Mouse (Mus musculus) kidney, embryonic 15.5 days (tissue): ENCODE measurements at regions not wholly inside any gene's neighbourhood (a gene's known extent, or its start where the extent isn't known, plus 50 kb on each side); places are given as distances from the start of the nearest gene placed in this dataset.
A peak's percentile ranks its signal among the peaks of the same experiment; 100 is the strongest.

ENCODE experiments used
- ATAC-seq: fragments of 200-750 bp; cut with Nextera tagmentation; replicated peaks from 2 replicates; pipeline ENCODE4 v1.8.0; 2017; ENCODE audit warnings: moderate TSS enrichment; ENCODE audit not compliant: low FRiP score
- H3K27ac ChIP-seq: fragments of 300-500 bp; sonication (generic); 2 replicates; pipeline ENCODE4 v1.5.1; 2015; ENCODE audit warnings: mild to moderate bottlenecking, inconsistent platforms
- H3K27me3 ChIP-seq: fragments of 300-500 bp; sonication (generic); 2 replicates; pipeline ENCODE4 v1.6.1; 2015; ENCODE audit warnings: inconsistent platforms
- H3K36me3 ChIP-seq: fragments of 300-500 bp; sonication (generic); 2 replicates; pipeline ENCODE4 v1.6.1; 2015; ENCODE audit warnings: inconsistent platforms
- H3K4me1 ChIP-seq: fragments of 300-500 bp; sonication (generic); 2 replicates; pipeline ENCODE4 v1.6.1; 2015; ENCODE audit warnings: inconsistent platforms
- H3K4me2 ChIP-seq: fragments of 300-500 bp; sonication (generic); 2 replicates; pipeline ENCODE4 v1.6.1; 2015; ENCODE audit warnings: moderate library complexity, mild to moderate bottlenecking, inconsistent platforms
- H3K4me3 ChIP-seq: fragments of 300-500 bp; sonication (generic); replicated peaks from 2 replicates; pipeline ENCODE4 v1.5.1; 2015; ENCODE audit warnings: mild to moderate bottlenecking, inconsistent platforms
- H3K9ac ChIP-seq: fragments of 300-500 bp; sonication (generic); 2 replicates; pipeline ENCODE4 v1.6.1; 2015; ENCODE audit warnings: mild to moderate bottlenecking, inconsistent platforms
- H3K9me3 ChIP-seq: fragments of 300-500 bp; sonication (generic); replicated peaks from 2 replicates; pipeline ENCODE4 v1.6.1; 2016; ENCODE audit warnings: inconsistent platforms
- WGBS: fragments of 180-500 bp; shearing (Covaris S2); methylation state at CpG from one replicate; pipeline ENCODE4 v1.1.7; 2015; ENCODE audit warnings: mixed read lengths; 5-methylcytosine and 5-hydroxymethylcytosine counted together

DNA sequence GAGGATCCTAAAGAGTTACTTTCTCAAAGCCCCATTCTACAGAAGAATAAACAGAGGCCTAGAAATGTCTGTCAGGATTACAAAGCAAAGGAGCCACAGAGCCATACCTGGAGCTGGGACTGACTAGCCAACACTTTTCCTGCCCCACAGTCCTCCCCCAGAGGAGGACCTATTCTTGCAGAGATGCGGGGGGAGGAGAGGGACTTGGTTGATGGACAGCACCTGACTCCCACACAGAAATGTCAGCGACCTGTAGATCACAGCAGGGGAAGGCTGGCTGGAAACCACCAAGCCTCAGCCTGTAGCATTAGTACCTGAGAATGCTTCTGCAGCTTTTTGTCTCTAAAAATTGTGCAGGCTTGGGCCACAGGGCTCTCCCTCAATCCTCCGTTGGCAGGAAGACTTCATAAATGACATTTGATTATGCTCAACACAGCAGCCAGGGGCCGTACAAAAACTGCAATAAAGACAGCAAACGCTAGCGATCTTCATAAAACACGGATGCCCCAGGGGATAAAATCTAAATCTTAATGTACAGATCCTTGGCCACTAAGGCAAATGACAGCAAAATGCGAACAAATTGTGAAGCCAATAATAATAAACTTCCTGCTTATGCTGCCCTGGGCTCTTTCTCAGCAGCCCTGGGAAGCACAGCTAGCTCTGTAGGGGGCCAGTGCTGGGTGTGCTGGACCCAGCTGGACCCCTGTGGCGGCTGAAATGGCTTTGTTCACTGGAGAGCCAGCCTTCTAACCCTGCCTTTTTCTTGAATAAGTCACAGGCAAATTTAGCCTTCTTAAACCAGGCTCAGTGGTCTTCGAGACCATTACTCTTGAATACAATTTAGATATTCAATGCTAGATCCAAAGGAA is 489.4 kb upstream of the Camk1g start:
- no peaks in the 10 kb centered on the region for H3K27me3 ChIP-seq
- no peak overlapping the region for H3K4me3 ChIP-seq
- no peaks in the 10 kb centered on the region for H3K9me3 ChIP-seq
- H3K9ac ChIP-seq: no peak overlapping the region
- H3K27ac ChIP-seq: peak overlapping the region; percentile 69
- 34% methylated on average over 10 of the region's 10 CpGs for WGBS
- peaks cover 30% of the 10 kb centered on the region for H3K4me1 ChIP-seq
- H3K4me2 ChIP-seq: no peak overlapping the region
- no peaks in the 10 kb centered on the region for H3K36me3 ChIP-seq
- peak; percentile 78 for ATAC-seq

DNA sequence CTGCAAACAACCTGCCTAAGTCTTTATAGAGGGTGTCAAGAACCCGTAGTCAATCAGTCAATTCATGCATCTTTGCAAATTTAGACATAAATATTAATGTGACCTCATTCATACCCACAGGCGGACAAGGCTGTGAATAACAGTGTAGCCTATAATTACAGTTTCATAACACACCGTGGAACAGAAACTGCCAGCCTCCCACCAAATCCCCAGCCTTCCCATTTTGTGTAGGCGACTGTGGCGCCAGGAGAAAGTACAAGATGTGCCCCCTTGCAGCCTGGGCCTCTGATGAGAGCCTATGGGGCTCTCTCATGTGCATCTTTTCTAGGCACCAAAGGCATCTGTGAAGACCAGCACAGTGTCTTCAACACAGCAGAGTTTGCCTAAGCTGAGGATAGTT is 477.8 kb upstream of the Camk1g start:
- H3K9me3 ChIP-seq: no peaks in the 10 kb centered on the region
- no peak overlapping the region for H3K4me3 ChIP-seq
- H3K4me1 ChIP-seq: peaks cover 12% of the 10 kb centered on the region
- no peaks in the 10 kb centered on the region for H3K36me3 ChIP-seq
- no peak overlapping the region for H3K27ac ChIP-seq
- ATAC-seq: no peak
- no peak overlapping the region for H3K4me2 ChIP-seq
- 84% methylated on average over 5 of the region's 5 CpGs for WGBS
- no peak overlapping the region for H3K9ac ChIP-seq
- no peaks in the 10 kb centered on the region for H3K27me3 ChIP-seq

DNA sequence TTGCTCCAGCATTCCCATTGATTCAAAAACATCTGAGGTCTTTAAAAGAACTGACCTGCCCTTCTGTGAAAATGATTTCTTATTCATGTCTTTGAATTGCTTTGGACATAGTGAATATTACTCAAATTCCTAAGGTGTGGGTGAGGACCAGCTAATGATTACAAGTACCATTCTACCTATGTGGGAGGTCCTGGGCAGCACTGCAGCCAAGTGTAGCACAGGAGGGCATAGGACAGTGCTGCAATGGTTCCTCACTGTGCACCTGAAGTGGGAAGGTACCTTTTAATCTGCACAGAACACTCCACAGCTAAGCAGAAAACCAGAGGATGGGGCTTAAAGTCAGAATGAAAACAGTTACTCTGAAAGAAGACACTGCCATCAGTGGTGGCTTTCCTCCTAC is 474.8 kb upstream of the Camk1g start:
- peak; percentile 87 for ATAC-seq
- H3K36me3 ChIP-seq: no peaks in the 10 kb centered on the region
- H3K9me3 ChIP-seq: no peaks in the 10 kb centered on the region
- no peak overlapping the region for H3K4me3 ChIP-seq
- no peak overlapping the region for H3K4me2 ChIP-seq
- no peak overlapping the region for H3K27ac ChIP-seq
- no peaks in the 10 kb centered on the region for H3K27me3 ChIP-seq
- no peak overlapping the region for H3K9ac ChIP-seq
- H3K4me1 ChIP-seq: peaks cover 12% of the 10 kb centered on the region

DNA sequence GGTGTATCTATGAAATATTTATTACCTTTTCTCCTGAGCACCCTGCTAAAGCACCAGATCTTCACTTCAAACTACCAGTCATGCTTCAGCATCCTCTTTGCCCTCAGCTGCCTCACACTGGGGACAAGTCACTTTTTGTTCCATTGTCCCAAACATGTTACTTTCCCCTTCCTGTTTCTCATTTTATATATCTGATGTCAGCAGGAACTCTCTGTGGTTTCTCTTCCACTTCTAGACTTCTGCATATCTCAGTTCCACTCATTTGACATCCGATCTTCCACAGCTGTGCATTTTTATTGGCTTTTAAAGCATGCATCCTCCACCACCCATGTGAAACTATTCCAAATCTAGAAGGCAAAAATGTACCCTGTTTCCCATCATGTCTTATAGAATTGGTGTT is 474.4 kb upstream of the Camk1g start:
- Histone ChIP-seq H3K4me2 (no peak overlapping the region), H3K27me3 (no peaks in the 10 kb centered on the region)
- 46% methylated on average over 1 of the region's 1 CpGs for WGBS

DNA sequence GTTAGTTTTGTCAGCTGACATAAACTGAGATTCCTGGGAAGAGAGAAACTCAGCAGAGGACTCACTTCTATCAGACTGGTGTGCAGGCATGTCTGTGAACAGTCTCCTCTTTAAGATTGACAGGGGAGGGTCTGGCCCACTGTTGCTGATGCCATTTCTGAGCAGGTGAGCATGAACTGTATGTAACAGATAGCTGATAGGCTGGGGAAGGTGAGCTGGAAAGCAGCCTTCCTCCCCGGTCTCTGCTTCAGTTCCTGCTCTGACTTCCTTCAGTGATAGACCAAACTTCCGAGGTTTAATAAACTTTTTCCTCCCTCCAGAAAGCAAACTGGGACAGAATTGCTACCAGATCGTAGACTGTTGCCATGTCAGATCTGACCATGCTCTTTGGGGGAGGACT is 430.9 kb upstream of the Camk1g start:
- no peaks in the 10 kb centered on the region for H3K4me1 ChIP-seq
- H3K4me3 ChIP-seq: no peak overlapping the region
- no peaks in the 10 kb centered on the region for H3K36me3 ChIP-seq
- H3K27me3 ChIP-seq: no peaks in the 10 kb centered on the region
- H3K9me3 ChIP-seq: no peaks in the 10 kb centered on the region
- WGBS: 73% methylated on average over 3 of the region's 3 CpGs
- H3K4me2 ChIP-seq: no peak overlapping the region
- H3K9ac ChIP-seq: no peak overlapping the region
- no peak for ATAC-seq
- no peak overlapping the region for H3K27ac ChIP-seq

More for the DNA sequence above, 474.4 kb upstream of the Camk1g start:
- no peak overlapping the region for H3K27ac ChIP-seq
- H3K9ac ChIP-seq: no peak overlapping the region
- ATAC-seq: 0 out of 2 replicates have a peak, but pooled peaks have one; percentile 29
- no peaks in the 10 kb centered on the region for H3K9me3 ChIP-seq
- no peak overlapping the region for H3K4me3 ChIP-seq
- H3K4me1 ChIP-seq: peaks cover 12% of the 10 kb centered on the region
- H3K36me3 ChIP-seq: no peaks in the 10 kb centered on the region

DNA sequence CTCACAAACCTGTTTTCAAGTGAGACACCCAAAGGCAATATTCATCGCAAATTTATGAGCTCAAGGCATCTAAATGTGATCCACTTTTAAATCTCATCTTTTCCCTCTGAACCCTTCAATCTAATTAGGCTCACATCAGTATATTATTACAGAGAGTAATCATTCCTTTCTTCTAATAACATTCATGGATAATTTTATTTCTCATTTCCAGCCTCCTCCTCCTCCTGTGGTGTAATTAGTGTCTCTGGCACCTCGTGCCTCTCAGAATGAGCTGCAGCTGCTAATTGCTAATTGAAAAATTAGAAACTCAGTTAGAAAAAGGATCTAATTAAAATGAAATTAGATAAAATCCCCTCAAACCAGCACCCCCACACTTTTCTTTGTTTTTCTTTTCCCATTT is 420.5 kb upstream of the Camk1g start:
- no peaks in the 10 kb centered on the region for H3K36me3 ChIP-seq
- no peak overlapping the region for H3K9ac ChIP-seq
- whole genome bisulfite sequencing: 65% methylated on average over 2 of the region's 2 CpGs
- H3K27me3 ChIP-seq: no peaks in the 10 kb centered on the region
- H3K27ac ChIP-seq: no peak overlapping the region
- no peaks in the 10 kb centered on the region for H3K9me3 ChIP-seq
- ATAC-seq: no peak
- H3K4me1 ChIP-seq: no peaks in the 10 kb centered on the region
- no peak overlapping the region for H3K4me2 ChIP-seq
- H3K4me3 ChIP-seq: no peak overlapping the region

DNA sequence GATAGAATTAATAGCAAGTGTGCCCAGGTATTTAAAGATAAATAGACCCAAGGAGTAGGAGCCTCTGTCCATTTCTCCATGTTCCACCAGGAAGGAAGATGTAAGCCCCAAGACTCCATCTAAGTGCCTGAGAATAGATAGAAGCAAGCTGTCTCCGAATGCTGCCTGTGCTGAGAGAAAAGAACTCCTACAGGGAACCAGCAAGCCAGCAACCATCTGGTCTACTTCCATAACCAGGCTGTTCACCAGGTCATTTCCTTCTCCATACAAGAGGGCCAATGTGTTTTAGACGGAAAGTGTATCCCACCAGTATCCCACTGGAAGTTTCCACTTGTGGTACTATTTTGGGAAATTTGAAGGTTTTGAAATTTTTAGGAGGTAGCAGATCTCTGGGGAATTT is 418.4 kb upstream of the Camk1g start:
- WGBS: 85% methylated on average over 2 of the region's 2 CpGs
- Histone ChIP-seq H3K36me3 (no peaks in the 10 kb centered on the region), H3K4me2 (no peak overlapping the region), H3K9ac (no peak overlapping the region), H3K27me3 (no peaks in the 10 kb centered on the region), H3K27ac (no peak overlapping the region), H3K4me1 (no peaks in the 10 kb centered on the region), H3K4me3 (no peak overlapping the region), H3K9me3 (no peaks in the 10 kb centered on the region)
- ATAC-seq: no peak

DNA sequence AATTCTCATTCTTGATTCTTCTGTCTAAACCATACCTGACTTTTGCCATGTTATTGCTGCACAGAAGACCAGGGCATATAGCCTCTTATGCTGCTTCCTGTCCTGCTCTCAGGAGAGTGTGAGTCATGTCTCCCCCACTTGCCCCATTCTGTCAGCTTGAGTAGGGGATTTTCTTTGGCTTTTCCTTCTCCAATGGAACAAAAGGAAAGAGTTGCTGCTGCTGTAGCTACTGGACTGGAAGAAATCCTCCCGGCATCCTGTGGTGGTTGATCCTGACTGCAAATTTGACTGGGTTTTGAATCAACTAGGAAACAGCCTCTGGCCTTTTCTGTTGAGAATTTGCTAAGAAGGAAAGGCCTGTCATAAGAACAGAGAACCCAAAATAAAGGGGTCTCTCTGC is 417.3 kb upstream of the Camk1g start:
- H3K36me3 ChIP-seq: no peaks in the 10 kb centered on the region
- 78% methylated on average over 1 of the region's 1 CpGs for WGBS
- no peaks in the 10 kb centered on the region for H3K27me3 ChIP-seq
- no peak for ATAC-seq
- H3K27ac ChIP-seq: no peak overlapping the region
- H3K4me3 ChIP-seq: no peak overlapping the region
- no peaks in the 10 kb centered on the region for H3K4me1 ChIP-seq
- no peaks in the 10 kb centered on the region for H3K9me3 ChIP-seq
- H3K9ac ChIP-seq: no peak overlapping the region
- H3K4me2 ChIP-seq: no peak overlapping the region

DNA sequence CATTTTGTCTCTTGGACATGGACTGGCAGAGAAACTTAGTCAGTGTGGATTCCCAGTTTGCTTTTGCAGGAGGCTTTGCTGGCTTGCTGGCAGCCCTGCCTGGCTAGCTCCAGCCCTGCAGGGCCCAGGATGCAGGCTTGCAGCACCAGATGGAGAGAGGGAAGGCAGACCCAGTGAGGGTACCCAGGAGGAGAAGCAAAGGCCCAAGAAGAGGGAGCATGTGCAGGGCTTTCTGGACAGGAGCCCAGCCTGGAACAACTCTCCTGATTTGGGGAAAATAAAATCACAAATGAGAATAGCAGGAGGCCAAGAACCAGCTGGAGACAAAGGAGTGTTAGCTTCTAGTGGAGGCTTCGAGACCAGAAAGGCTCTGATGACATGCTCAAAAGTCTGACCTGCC is 414.9 kb upstream of the Camk1g start:
- Histone ChIP-seq H3K4me1 (no peaks in the 10 kb centered on the region), H3K27ac (no peak overlapping the region), H3K36me3 (no peaks in the 10 kb centered on the region), H3K4me2 (no peak overlapping the region), H3K27me3 (no peaks in the 10 kb centered on the region), H3K9me3 (no peaks in the 10 kb centered on the region), H3K4me3 (no peak overlapping the region), H3K9ac (no peak overlapping the region)
- WGBS: 72% methylated on average over 1 of the region's 1 CpGs
- no peak for ATAC-seq

DNA sequence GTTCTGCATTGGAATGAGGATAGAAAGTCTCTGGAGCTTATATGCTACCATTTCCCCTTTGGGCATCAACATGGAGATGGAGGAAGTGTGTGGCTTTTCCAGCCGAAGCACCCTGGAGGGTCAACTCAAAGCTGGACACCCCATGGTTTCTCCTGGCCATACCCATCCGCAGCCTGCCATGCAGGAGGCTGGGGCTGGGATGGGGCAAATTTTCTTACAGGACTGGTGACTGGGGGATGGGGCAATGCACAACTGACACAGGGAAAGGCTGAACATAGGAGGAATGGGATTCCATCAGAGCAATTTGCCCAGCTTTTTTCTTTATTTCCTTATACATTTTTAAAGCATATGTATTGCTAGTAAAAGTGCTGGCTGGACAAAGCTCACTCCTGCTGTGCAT is 414.4 kb upstream of the Camk1g start:
- Histone ChIP-seq H3K9ac (no peak overlapping the region), H3K4me1 (no peaks in the 10 kb centered on the region), H3K4me3 (no peak overlapping the region), H3K36me3 (no peaks in the 10 kb centered on the region), H3K9me3 (no peaks in the 10 kb centered on the region), H3K4me2 (no peak overlapping the region), H3K27ac (no peak overlapping the region), H3K27me3 (no peaks in the 10 kb centered on the region)
- WGBS: 74% methylated on average over 2 of the region's 2 CpGs
- no peak for ATAC-seq

DNA sequence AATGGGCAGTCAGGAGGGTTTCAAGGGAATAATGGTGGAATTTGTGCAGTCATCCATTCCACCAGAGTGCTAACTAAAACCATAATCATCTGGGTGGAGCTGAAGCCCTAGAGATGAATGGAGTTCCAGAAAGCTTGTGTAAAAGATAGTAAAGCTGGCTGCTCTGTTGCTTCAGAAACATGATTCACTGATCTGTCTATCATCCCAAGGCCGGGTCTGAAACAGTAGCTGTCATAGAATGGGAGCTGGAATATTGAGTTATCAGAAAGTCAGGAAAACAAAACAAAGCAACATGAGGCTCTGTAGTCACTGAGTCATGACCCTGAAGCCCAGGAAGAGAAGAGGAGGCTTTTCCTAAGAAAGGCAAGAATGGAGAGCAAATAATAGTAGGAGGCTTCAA is 408.1 kb upstream of the Camk1g start:
- no peaks in the 10 kb centered on the region for H3K4me1 ChIP-seq
- H3K4me3 ChIP-seq: no peak overlapping the region
- no peak for ATAC-seq
- WGBS: 44% methylated on average over 1 of the region's 1 CpGs
- no peak overlapping the region for H3K9ac ChIP-seq
- H3K27me3 ChIP-seq: no peaks in the 10 kb centered on the region
- H3K4me2 ChIP-seq: no peak overlapping the region
- no peaks in the 10 kb centered on the region for H3K9me3 ChIP-seq
- H3K36me3 ChIP-seq: no peaks in the 10 kb centered on the region
- no peak overlapping the region for H3K27ac ChIP-seq

DNA sequence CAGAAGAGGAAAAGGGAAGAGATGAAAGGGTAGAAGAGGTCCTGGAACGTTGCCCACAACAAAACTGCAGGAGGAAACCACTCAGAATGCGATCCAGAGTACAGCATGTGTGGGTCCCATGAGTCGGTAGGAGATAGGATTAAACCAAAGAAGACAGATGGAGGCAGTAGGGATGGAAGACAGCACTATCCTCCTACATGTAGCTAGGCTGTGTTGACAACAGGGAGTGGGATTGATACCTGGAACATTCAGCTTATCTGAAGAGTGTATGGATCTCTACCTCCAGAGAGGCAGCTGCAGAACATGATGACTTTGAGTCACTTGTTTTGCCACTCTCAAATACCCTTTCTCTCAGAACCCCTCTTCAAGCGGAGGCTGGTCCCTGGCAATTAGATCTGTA is 399.4 kb upstream of the Camk1g start:
- ATAC-seq: no peak
- Histone ChIP-seq H3K4me3 (no peak overlapping the region), H3K27ac (no peak overlapping the region), H3K9ac (no peak overlapping the region), H3K4me2 (no peak overlapping the region), H3K9me3 (no peaks in the 10 kb centered on the region), H3K4me1 (no peaks in the 10 kb centered on the region), H3K36me3 (no peaks in the 10 kb centered on the region), H3K27me3 (no peaks in the 10 kb centered on the region)
- WGBS: 79% methylated on average over 4 of the region's 4 CpGs

DNA sequence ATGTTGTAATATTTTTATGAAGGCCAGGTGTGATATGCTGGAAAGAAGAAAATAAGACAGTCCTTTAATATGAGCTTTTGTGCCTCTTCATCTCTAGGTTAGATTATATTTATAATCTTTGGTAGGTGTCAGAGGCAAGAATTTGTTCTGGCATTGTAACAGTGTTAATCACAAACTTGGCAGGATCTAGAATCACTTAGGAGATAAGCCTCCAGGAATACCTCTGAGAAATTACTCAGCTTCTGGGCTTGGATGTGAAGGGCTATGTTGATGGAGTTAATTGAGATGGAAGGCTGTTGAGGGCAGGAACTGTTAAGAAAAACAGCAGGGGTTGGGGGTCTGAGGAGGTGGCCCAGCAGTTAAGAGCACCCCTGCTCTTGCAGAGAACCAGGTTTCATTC is 394.0 kb upstream of the Camk1g start:
- H3K4me3 ChIP-seq: no peak overlapping the region
- H3K27ac ChIP-seq: no peak overlapping the region
- H3K4me2 ChIP-seq: no peak overlapping the region
- ATAC-seq: no peak
- no peaks in the 10 kb centered on the region for H3K27me3 ChIP-seq
- H3K36me3 ChIP-seq: no peaks in the 10 kb centered on the region
- no peaks in the 10 kb centered on the region for H3K4me1 ChIP-seq
- H3K9ac ChIP-seq: no peak overlapping the region
- no peaks in the 10 kb centered on the region for H3K9me3 ChIP-seq
